Mouse (Mus musculus): ENCODE measurements around the gene Sh3bp1. TPM values are rescaled to one million over a fixed set of nuclear protein-coding genes. Genes with fewer than 3 reads are reported as not detected.

Gene Sh3bp1
- polyA plus RNA-seq, 1 experiment = 28.2 TPM

GRCm38 (mm10) chr15:78859714-78860113 lies 39.9 kb upstream of the Sh3bp1 start:
- Histone ChIP-seq H3K4me3 (replicated peaks; ENCODE audit: insufficient read depth, low read depth, low read length) (no peak overlapping the region), H3K27ac (ENCODE audit: insufficient read depth, low read length) (peak overlapping the region; percentile 58; the same call in 1 of the 2 replicates), H3K27me3 (ENCODE audit: control insufficient read depth, insufficient read depth, low read length) (no peaks in the 10 kb centered on the region), H3K4me1 (ENCODE audit: control insufficient read depth, insufficient read depth, low read length) (peaks cover 19% of the 10 kb centered on the region)
- 84% methylated on average over 6 of the region's 6 CpGs for WGBS
- DNase-seq = no peak
- TF ChIP-seq POLR2A (IDR thresholded peaks at IDR 0.05; ENCODE audit: borderline replicate concordance, insufficient read depth, low read length) = no peak
- no peak for TF ChIP-seq CTCF (IDR thresholded peaks at IDR 0.05; ENCODE audit: borderline replicate concordance, insufficient read depth, low read depth, low read length)

DNA sequence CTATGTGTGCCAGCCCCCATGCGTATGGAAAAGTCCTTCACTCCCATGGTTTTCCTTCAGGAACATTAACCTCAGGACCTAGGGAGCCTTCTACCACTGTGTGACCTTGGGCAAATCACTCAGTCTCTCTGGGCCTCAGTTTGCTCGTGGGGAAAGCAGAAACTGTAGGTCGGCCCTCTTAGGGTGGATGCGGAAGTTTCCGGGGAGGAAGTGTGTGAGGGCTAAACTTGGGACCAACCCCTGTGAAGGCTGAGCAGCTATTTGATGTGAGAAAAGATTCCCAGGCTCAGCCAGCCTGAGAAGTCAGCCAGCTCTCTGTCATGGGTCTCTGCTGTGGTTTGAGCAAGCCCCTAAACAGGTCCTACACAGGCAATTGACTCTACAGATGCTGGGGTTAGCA lies 37.3 kb upstream of the Sh3bp1 start:
- TF ChIP-seq CTCF (IDR thresholded peaks at IDR 0.05; ENCODE audit: borderline replicate concordance, insufficient read depth, low read depth, low read length) (no peak), POLR2A (IDR thresholded peaks at IDR 0.05; ENCODE audit: borderline replicate concordance, insufficient read depth, low read length) (no peak)
- Histone ChIP-seq H3K4me3 (replicated peaks; ENCODE audit: insufficient read depth, low read depth, low read length) (no peak overlapping the region), H3K27ac (ENCODE audit: insufficient read depth, low read length) (no peak overlapping the region), H3K27me3 (ENCODE audit: control insufficient read depth, insufficient read depth, low read length) (no peaks in the 10 kb centered on the region), H3K4me1 (ENCODE audit: control insufficient read depth, insufficient read depth, low read length) (peaks cover 15% of the 10 kb centered on the region)
- no peak for DNase-seq
- WGBS = 92% methylated on average over 5 of the region's 5 CpGs

DNA sequence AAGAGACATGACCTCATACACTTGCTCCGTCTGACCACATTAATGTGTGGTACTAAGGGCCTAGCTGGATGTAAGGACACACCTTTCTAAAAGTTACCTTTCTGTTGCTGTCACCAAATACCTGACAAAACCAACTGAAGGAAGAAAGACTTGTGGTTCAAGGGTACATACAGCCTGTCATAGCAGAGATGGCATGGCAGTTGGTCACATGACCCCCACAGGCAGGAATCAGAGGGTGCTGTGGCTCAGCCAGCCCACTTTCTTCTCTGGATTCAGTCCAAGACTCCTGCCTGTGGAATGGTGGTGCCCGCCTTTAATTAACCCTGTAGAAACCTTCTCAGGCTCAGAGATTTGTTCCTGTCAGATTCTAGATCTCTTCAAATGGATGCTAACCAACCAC lies 36.4 kb upstream of the Sh3bp1 start:
- no peak for DNase-seq
- Histone ChIP-seq H3K4me3 (replicated peaks; ENCODE audit: insufficient read depth, low read depth, low read length) (no peak overlapping the region), H3K27me3 (ENCODE audit: control insufficient read depth, insufficient read depth, low read length) (no peaks in the 10 kb centered on the region), H3K27ac (ENCODE audit: insufficient read depth, low read length) (no peak overlapping the region), H3K4me1 (ENCODE audit: control insufficient read depth, insufficient read depth, low read length) (peaks cover 13% of the 10 kb centered on the region)
- TF ChIP-seq CTCF (IDR thresholded peaks at IDR 0.05; ENCODE audit: borderline replicate concordance, insufficient read depth, low read depth, low read length) (no peak), POLR2A (IDR thresholded peaks at IDR 0.05; ENCODE audit: borderline replicate concordance, insufficient read depth, low read length) (no peak)
- 66% methylated on average over 2 of the region's 2 CpGs for WGBS

- no peak for DNase-seq
- Histone ChIP-seq H3K4me1 (ENCODE audit: control insufficient read depth, insufficient read depth, low read length) (peaks cover 11% of the 10 kb centered on the region), H3K27me3 (ENCODE audit: control insufficient read depth, insufficient read depth, low read length) (no peaks in the 10 kb centered on the region), H3K4me3 (replicated peaks; ENCODE audit: insufficient read depth, low read depth, low read length) (no peak overlapping the region), H3K27ac (ENCODE audit: insufficient read depth, low read length) (no peak overlapping the region)
- no peak for TF ChIP-seq CTCF (IDR thresholded peaks at IDR 0.05; ENCODE audit: borderline replicate concordance, insufficient read depth, low read depth, low read length)
- no peak for TF ChIP-seq POLR2A (IDR thresholded peaks at IDR 0.05; ENCODE audit: borderline replicate concordance, insufficient read depth, low read length)
- WGBS = 70% methylated on average over 13 of the region's 13 CpGs
These were observed 35.7 kb upstream of the Sh3bp1 start for GRCm38 (mm10) chr15:78863852-78864253.

DNA sequence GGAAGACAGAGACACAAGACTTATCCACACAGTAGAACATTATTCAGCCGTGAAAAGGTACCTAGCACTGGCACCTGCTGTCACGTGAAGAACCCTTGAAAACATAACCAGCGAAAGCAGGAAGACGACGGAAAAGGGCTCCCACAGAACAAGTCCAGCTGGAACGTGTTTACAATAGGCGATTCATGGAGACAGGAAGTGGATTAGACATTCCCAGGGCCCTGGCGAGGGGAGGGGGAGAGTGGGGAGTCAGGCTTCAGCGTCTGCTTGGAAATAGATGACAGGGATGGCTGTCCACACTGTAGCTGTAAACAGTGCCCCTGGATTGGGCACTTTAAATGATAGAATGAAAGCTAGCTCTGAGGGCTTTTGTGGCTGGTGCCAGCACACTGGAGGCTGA lies 31.2 kb upstream of the Sh3bp1 start:
- H3K27ac ChIP-seq (ENCODE audit: insufficient read depth, low read length) = no peak overlapping the region
- no peaks in the 10 kb centered on the region for H3K27me3 ChIP-seq (ENCODE audit: control insufficient read depth, insufficient read depth, low read length)
- no peaks in the 10 kb centered on the region for H3K4me1 ChIP-seq (ENCODE audit: control insufficient read depth, insufficient read depth, low read length)
- DNase-seq = no peak
- WGBS = 40% methylated on average over 9 of the region's 9 CpGs
- TF ChIP-seq CTCF (IDR thresholded peaks at IDR 0.05; ENCODE audit: borderline replicate concordance, insufficient read depth, low read depth, low read length) (no peak), POLR2A (IDR thresholded peaks at IDR 0.05; ENCODE audit: borderline replicate concordance, insufficient read depth, low read length) (no peak)
- no peak overlapping the region for H3K4me3 ChIP-seq (replicated peaks; ENCODE audit: insufficient read depth, low read depth, low read length)

DNA sequence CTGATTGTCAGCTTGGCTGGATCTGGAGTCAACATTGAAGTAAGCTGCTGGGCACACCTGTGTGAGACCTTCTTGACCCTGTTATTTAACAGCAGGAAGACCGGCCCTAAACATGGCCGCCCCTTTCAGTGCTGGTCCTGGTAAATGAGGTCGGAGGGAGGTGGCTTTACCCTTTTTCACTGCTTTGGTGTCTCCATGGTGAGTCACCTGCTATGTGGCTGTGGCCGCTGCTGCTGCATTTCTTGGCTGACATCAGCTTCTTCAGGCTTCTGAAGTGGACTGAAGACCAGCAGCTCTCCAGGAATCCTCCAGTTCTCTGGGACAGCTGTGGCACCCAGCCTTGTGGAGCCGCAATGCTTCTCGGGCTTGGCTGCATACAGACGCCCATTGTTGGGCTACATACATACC lies 30.7 kb upstream of the Sh3bp1 start:
- Histone ChIP-seq H3K27me3 (ENCODE audit: control insufficient read depth, insufficient read depth, low read length) (no peaks in the 10 kb centered on the region), H3K4me1 (ENCODE audit: control insufficient read depth, insufficient read depth, low read length) (no peaks in the 10 kb centered on the region), H3K27ac (ENCODE audit: insufficient read depth, low read length) (no peak overlapping the region), H3K4me3 (replicated peaks; ENCODE audit: insufficient read depth, low read depth, low read length) (no peak overlapping the region)
- no peak for TF ChIP-seq POLR2A (IDR thresholded peaks at IDR 0.05; ENCODE audit: borderline replicate concordance, insufficient read depth, low read length)
- TF ChIP-seq CTCF (IDR thresholded peaks at IDR 0.05; ENCODE audit: borderline replicate concordance, insufficient read depth, low read depth, low read length) = no peak
- WGBS = 42% methylated on average over 7 of the region's 7 CpGs
- DNase-seq = no peak

DNA sequence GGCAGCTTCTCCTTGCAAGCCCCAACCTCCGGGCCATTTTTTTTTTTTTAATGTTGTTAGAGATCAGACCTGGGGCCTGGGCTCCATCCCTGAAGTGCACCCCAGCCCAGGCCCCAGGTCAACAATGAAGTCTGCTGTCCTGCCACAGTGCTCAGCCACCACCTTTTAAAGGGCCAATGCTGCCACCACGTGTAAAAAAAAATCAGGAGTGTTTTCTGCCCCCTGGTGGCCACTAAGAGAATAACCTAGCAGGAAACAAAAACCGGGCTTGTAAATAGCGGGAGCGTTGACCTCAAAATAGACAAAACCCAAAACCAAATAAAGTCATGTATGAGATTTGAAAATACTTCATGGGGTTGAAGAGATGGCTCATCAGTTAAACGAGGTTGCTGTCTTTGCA lies 29.8 kb upstream of the Sh3bp1 start:
- peak; percentile 59 to 61 for DNase-seq
- Histone ChIP-seq H3K27ac (ENCODE audit: insufficient read depth, low read length) (no peak overlapping the region), H3K27me3 (ENCODE audit: control insufficient read depth, insufficient read depth, low read length) (no peaks in the 10 kb centered on the region), H3K4me1 (ENCODE audit: control insufficient read depth, insufficient read depth, low read length) (no peaks in the 10 kb centered on the region), H3K4me3 (replicated peaks; ENCODE audit: insufficient read depth, low read depth, low read length) (no peak overlapping the region)
- WGBS = 21% methylated on average over 6 of the region's 6 CpGs
- TF ChIP-seq POLR2A (IDR thresholded peaks at IDR 0.05; ENCODE audit: borderline replicate concordance, insufficient read depth, low read length) = no peak
- TF ChIP-seq CTCF (IDR thresholded peaks at IDR 0.05; ENCODE audit: borderline replicate concordance, insufficient read depth, low read depth, low read length) = peak; percentile 54; the same call in 1 of the 2 replicates

- DNase-seq = no peak
- Histone ChIP-seq H3K4me1 (ENCODE audit: control insufficient read depth, insufficient read depth, low read length) (no peaks in the 10 kb centered on the region), H3K27ac (ENCODE audit: insufficient read depth, low read length) (no peak overlapping the region), H3K27me3 (ENCODE audit: control insufficient read depth, insufficient read depth, low read length) (no peaks in the 10 kb centered on the region), H3K4me3 (replicated peaks; ENCODE audit: insufficient read depth, low read depth, low read length) (no peak overlapping the region)
- WGBS = 62% methylated on average over 5 of the region's 5 CpGs
- TF ChIP-seq POLR2A (IDR thresholded peaks at IDR 0.05; ENCODE audit: borderline replicate concordance, insufficient read depth, low read length) (no peak), CTCF (IDR thresholded peaks at IDR 0.05; ENCODE audit: borderline replicate concordance, insufficient read depth, low read depth, low read length) (no peak)
These were observed 27.5 kb upstream of the Sh3bp1 start for GRCm38 (mm10) chr15:78872021-78872608.

All from cerebellum, adult 2 months (tissue).